Mouse (Mus musculus) embryo, embryonic 10.5 days (tissue): ENCODE measurements around the gene Pwwp2a.

Experiments
- DNase-seq: peaks from one replicate; pipeline ENCODE4 v3.0.0-alpha.2; 2015; ENCODE audit warnings: low spot score

The Pwwp2a gene

GRCm38 (mm10) chr11:43723411-43723810 lies 41.6 kb downstream of the Pwwp2a start:
- DNase-seq: no peak

- no peak for DNase-seq
Observed at GRCm38 (mm10) chr11:43727796-43728195, 46.0 kb downstream of the Pwwp2a start.

- DNase-seq: no peak
Observed at GRCm38 (mm10) chr11:43728737-43729301, 47.0 kb downstream of the Pwwp2a start.

GRCm38 (mm10) chr11:43747233-43748226 lies 65.7 kb downstream of the Pwwp2a start, which contains the start of gene Ttc1:
Gene Ttc1, minus strand, starts transcription at chr11:43748008.
- peak; percentile 98 for DNase-seq

- DNase-seq: no peak
Observed at GRCm38 (mm10) chr11:43751542-43751941, 69.7 kb downstream of the Pwwp2a start.

- no peak for DNase-seq
Observed at GRCm38 (mm10) chr11:43754568-43754967, 72.8 kb downstream of the Pwwp2a start.

GRCm38 (mm10) chr11:43755411-43755810 lies 73.6 kb downstream of the Pwwp2a start:
- peak; percentile 15 for DNase-seq

- DNase-seq: no peak
Observed at GRCm38 (mm10) chr11:43758436-43758835, 76.6 kb downstream of the Pwwp2a start.

GRCm38 (mm10) chr11:43766922-43767648 lies 85.3 kb downstream of the Pwwp2a start:
- peak; percentile 88 for DNase-seq

- no peak for DNase-seq
Observed at GRCm38 (mm10) chr11:43767749-43768148, 86.0 kb downstream of the Pwwp2a start.

GRCm38 (mm10) chr11:43770110-43770509 lies 88.3 kb downstream of the Pwwp2a start:
- DNase-seq: no peak
